Mouse (Mus musculus) lung, postnatal 14 days (tissue): ENCODE results near the gene Skor1.

Experiments
- DNase-seq: peaks from one replicate; pipeline ENCODE4 v3.0.0; 2021

The Skor1 gene

GRCm38 (mm10) chr9:63132673-63133601 is 15.8 kb downstream of the Skor1 start:
- DNase-seq = peak; percentile 94

GRCm38 (mm10) chr9:63131957-63132602 is 16.7 kb downstream of the Skor1 start:
- DNase-seq = peak; percentile 39

- DNase-seq = peak; percentile 58
Observed at GRCm38 (mm10) chr9:63129641-63130041, 19.1 kb downstream of the Skor1 start.

- DNase-seq = no peak
Observed at GRCm38 (mm10) chr9:63124512-63124911, 24.2 kb downstream of the Skor1 start.

- DNase-seq = peak; percentile 94
Observed at GRCm38 (mm10) chr9:63123451-63124438, 25.0 kb downstream of the Skor1 start.

- DNase-seq = no peak
Observed at GRCm38 (mm10) chr9:63122161-63122833, 26.5 kb downstream of the Skor1 start.

- DNase-seq = no peak
Observed at GRCm38 (mm10) chr9:63118385-63118784, 30.4 kb downstream of the Skor1 start.

- DNase-seq = no peak
Observed at GRCm38 (mm10) chr9:63112514-63112913, 36.2 kb downstream of the Skor1 start.

GRCm38 (mm10) chr9:63109782-63110087 is 39.0 kb downstream of the Skor1 start:
- DNase-seq = peak; percentile 68

- DNase-seq = peak; percentile 99
Observed at GRCm38 (mm10) chr9:63109020-63109781, 39.6 kb downstream of the Skor1 start.

GRCm38 (mm10) chr9:63108580-63108979 is 40.2 kb downstream of the Skor1 start:
- peak; percentile 49 for DNase-seq

- DNase-seq = peak; percentile 30
Observed at GRCm38 (mm10) chr9:63100660-63101059, 48.1 kb downstream of the Skor1 start.

GRCm38 (mm10) chr9:63099876-63100275 is 48.9 kb downstream of the Skor1 start:
- DNase-seq = no peak

GRCm38 (mm10) chr9:63099344-63099743 is 49.4 kb downstream of the Skor1 start:
- no peak for DNase-seq

GRCm38 (mm10) chr9:63098887-63099286 is 49.9 kb downstream of the Skor1 start:
- no peak for DNase-seq

GRCm38 (mm10) chr9:63097204-63097603 is 51.6 kb downstream of the Skor1 start:
- DNase-seq = no peak

GRCm38 (mm10) chr9:63094030-63094429 is 54.7 kb downstream of the Skor1 start:
- no peak for DNase-seq

GRCm38 (mm10) chr9:63092567-63092966 is 56.2 kb downstream of the Skor1 start:
- no peak for DNase-seq

- peak; percentile 80 for DNase-seq
Observed at GRCm38 (mm10) chr9:63091971-63092528, 56.7 kb downstream of the Skor1 start.

GRCm38 (mm10) chr9:63091101-63091921 is 57.5 kb downstream of the Skor1 start:
- DNase-seq = peak; percentile 67
